In the genomic region with DNA sequence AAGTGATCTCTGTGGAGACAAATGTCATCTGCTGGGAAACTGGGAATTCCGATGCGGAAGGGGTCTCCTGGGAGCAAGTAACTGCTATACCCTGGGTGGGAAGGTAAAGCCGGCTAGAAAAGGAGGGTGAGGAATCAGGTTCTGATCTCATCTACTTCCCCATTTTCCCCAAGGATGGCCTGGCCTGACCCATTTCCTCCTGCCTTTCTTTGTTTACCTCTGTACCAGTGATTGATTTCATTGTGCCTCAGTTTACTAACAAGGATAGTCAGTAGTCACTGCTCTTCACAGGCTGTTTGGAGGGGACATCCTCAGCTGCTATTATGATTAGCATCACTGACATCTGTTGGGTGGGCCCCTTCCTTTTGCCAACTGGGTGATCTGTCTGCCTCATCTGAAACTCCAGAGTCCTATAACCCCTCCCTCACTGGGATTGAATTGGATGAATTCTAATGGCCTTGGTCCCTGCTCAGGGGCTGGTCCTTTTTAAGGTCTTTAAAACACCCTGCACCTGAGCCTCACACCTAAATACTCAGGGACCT, we compare ENCODE assay signal across 9 mouse cellular contexts. TPM values are rescaled to one million over a fixed set of nuclear protein-coding genes. Genes with fewer than 3 reads are reported as not detected.
DNase-seq lines count a peak whose midpoint lies in the region; ATAC-seq lines count a peak whose summit lies in the region.
"Had no signal": no experiment of that assay in that cellular context is flagged by ENCODE, and none has a peak within 500 bp of the region (broad histone marks: within the 10 kb centered on the region; RNA-seq: fewer than 3 reads in every experiment).

No protein-coding gene starts in this region.

- peak overlapping the region; percentile 62 for H3K4me3 ChIP-seq in kidney, embryonic 16.5 days (ENCODE audit: low read length)
- peak overlapping the region; percentile 16 to 61; a peak in 2 of 4 replicates for H3K4me3 ChIP-seq in heart, embryonic 14.5 days (ENCODE audit: control insufficient read depth in 1 of 2, insufficient read depth in 1 of 2, low read depth in 1 of 2, low read length in 2 of 2)
- peak overlapping the region; percentile 64 for H3K4me3 ChIP-seq in limb, embryonic 13.5 days

- H3K9me3 ChIP-seq in kidney, embryonic 16.5 days (ENCODE audit: low read length), result no peaks in the 10 kb centered on the region
- no peaks in the 10 kb centered on the region for H3K9me3 ChIP-seq in heart, embryonic 14.5 days (ENCODE audit: control insufficient read depth, low read length)
- H3K9me3 ChIP-seq in limb, embryonic 13.5 days, result no peaks in the 10 kb centered on the region

- ATAC-seq in kidney, embryonic 16.5 days (ENCODE audit: low FRiP score, low TSS enrichment), result no peak
- no peak for ATAC-seq in heart, embryonic 14.5 days (ENCODE audit: insufficient number of reproducible peaks, insufficient read depth, low FRiP score, low read depth)
- ATAC-seq in limb, embryonic 13.5 days (ENCODE audit: low FRiP score, low read depth), result no peak

- H3K27ac ChIP-seq in kidney, embryonic 16.5 days (ENCODE audit: low read length), result no peak overlapping the region
- H3K27ac ChIP-seq in heart, embryonic 14.5 days (replicated peaks in 1 of 2; ENCODE audit: control insufficient read depth in 1 of 2, insufficient read depth in 1 of 2, low read depth in 2 of 2, low read length in 2 of 2), result peak overlapping the region in 1 of 2 experiments; percentile 81; a peak in 2 of 4 replicates
- H3K27ac ChIP-seq in limb, embryonic 13.5 days, result no peak overlapping the region

- no peak for DNase-seq in kidney, postnatal 4 days
- DNase-seq in naive thymus-derived CD4-positive, alpha-beta T cell, adult 2 months (ENCODE audit: low read depth), result peak; percentile 6
- no peak for DNase-seq in layer of hippocampus, adult 8-10 months (ENCODE audit: low spot score in 2 of 2)
- DNase-seq in cerebellum, adult 11-12 months, result no peak
- no peak for DNase-seq in thymus, postnatal 0 days (ENCODE audit: low spot score)

- H3K36me3 ChIP-seq in kidney, embryonic 16.5 days (ENCODE audit: insufficient read depth, low read length), result no peaks in the 10 kb centered on the region
- peaks cover 2% of the 10 kb centered on the region; the same call in 1 of the 2 replicates for H3K36me3 ChIP-seq in heart, embryonic 14.5 days (ENCODE audit: control insufficient read depth, insufficient read depth, low read length)
- H3K36me3 ChIP-seq in limb, embryonic 13.5 days, result peaks cover 2% of the 10 kb centered on the region; the same call in 1 of the 2 replicates
- H3K36me3 ChIP-seq: G1E had no signal

- peaks cover 52% of the 10 kb centered on the region for H3K4me1 ChIP-seq in kidney, embryonic 16.5 days (ENCODE audit: insufficient read depth, low read length)
- H3K4me1 ChIP-seq in heart, embryonic 14.5 days (ENCODE audit: control insufficient read depth in 2 of 2, insufficient read depth in 2 of 2, low read length in 2 of 2), result peaks cover 43 to 59% of the 10 kb centered on the region in 2 experiments
- H3K4me1 ChIP-seq in limb, embryonic 13.5 days, result peaks cover 31% of the 10 kb centered on the region

- 37% methylated on average over 3 of the region's 3 CpGs for WGBS in kidney, embryonic 16.5 days
- WGBS in heart, embryonic 14.5 days, result 37% methylated on average over 3 of the region's 3 CpGs
- WGBS in limb, embryonic 13.5 days, result 45% methylated on average over 3 of the region's 3 CpGs

- H3K4me2 ChIP-seq in kidney, embryonic 16.5 days (replicated peaks; ENCODE audit: low read depth, low read length), result peak overlapping the region; percentile 91
- H3K4me2 ChIP-seq in heart, embryonic 14.5 days (ENCODE audit: low read length), result peak overlapping the region; percentile 77
- peak overlapping the region; percentile 94 for H3K4me2 ChIP-seq in limb, embryonic 13.5 days (replicated peaks)

- no peak overlapping the region; the same call in 1 of the 2 replicates for H3K9ac ChIP-seq in kidney, embryonic 16.5 days (replicated peaks; ENCODE audit: low read length)
- H3K9ac ChIP-seq in heart, embryonic 14.5 days (ENCODE audit: low read length), result peak overlapping the region; percentile 78
- no peak overlapping the region; the same call in 1 of the 2 replicates for H3K9ac ChIP-seq in limb, embryonic 13.5 days

- H3K27me3 ChIP-seq in kidney, embryonic 16.5 days (ENCODE audit: insufficient read depth, low read length), result no peaks in the 10 kb centered on the region
- H3K27me3 ChIP-seq in heart, embryonic 14.5 days (ENCODE audit: control insufficient read depth, insufficient read depth, low read length), result no peaks in the 10 kb centered on the region
- H3K27me3 ChIP-seq in limb, embryonic 13.5 days, result peaks cover 14% of the 10 kb centered on the region; the same call in 1 of the 2 replicates

RNA-seq across cellular contexts. Expression of gene Rin3, which starts 1.8 kb away (rescaled TPM):
- polyA plus RNA-seq in kidney, embryonic 16.5 days (2015; fragmentation: Nextera tagmentation; extraction: Ambion mirVana), result 8.7 and 9.1 TPM in 2 replicates
- polyA plus RNA-seq in heart, embryonic 14.5 days (2014; fragmentation: Nextera tagmentation; extraction: Ambion mirVana), result 11.7 and 11.8 TPM in 2 replicates
- polyA plus RNA-seq in limb, embryonic 13.5 days (2015; fragmentation: Nextera tagmentation; extraction: Ambion mirVana), result 6.9 and 7.1 TPM in 2 replicates
- total RNA-seq in layer of hippocampus, adult 8-10 months (2022), result 1 to 10 TPM; 3.3 to 7.1 (median 4.8) TPM
- 7.0 and 7.9 TPM in 2 replicates for polyA plus RNA-seq in thymus, postnatal 0 days (2015; fragmentation: Nextera tagmentation; extraction: Ambion mirVana)
